Mouse (Mus musculus) heart, postnatal 0 days (tissue): Measurements from ENCODE around the gene P4hb. TPM values are rescaled to one million over a fixed set of nuclear protein-coding genes. Genes with fewer than 3 reads are reported as not detected.

Source experiments
- ATAC-seq: fragments of 200-750 bp; cut with Nextera tagmentation; 2 replicates; pipeline ENCODE4 v1.8.0; 2017; ENCODE audit warnings: low read depth, moderate number of reproducible peaks, moderate library complexity; ENCODE audit not compliant: insufficient read depth
- DNase-seq: peaks from one replicate; pipeline ENCODE4 v3.0.0-alpha.2; 2016; ENCODE audit warnings: low spot score
- H3K27ac ChIP-seq: fragments of 300-500 bp; sonication (generic); 2 replicates; pipeline ENCODE4 v1.5.1; 2014; ENCODE audit warnings: low read depth, mild to moderate bottlenecking
- H3K27me3 ChIP-seq: fragments of 300-500 bp; sonication (generic); 2 replicates; pipeline ENCODE4 v1.6.1; 2014; ENCODE audit warnings: low read length, mixed read lengths; ENCODE audit not compliant: control insufficient read depth, insufficient read depth
- H3K36me3 ChIP-seq: fragments of 300-500 bp; sonication (generic); replicated peaks from 2 replicates; pipeline ENCODE4 v1.6.1; 2014; ENCODE audit warnings: low read length, mixed read lengths; ENCODE audit not compliant: control insufficient read depth, insufficient read depth
- H3K4me1 ChIP-seq: fragments of 300-500 bp; sonication (generic); 2 replicates; pipeline ENCODE4 v1.6.1; 2014; ENCODE audit warnings: antibody characterized with exemption; ENCODE audit not compliant: control insufficient read depth, insufficient read depth
- H3K4me2 ChIP-seq: fragments of 300-500 bp; sonication (generic); 2 replicates; pipeline ENCODE4 v1.6.1; 2014; ENCODE audit warnings: low read depth, mild to moderate bottlenecking, low read length, moderate library complexity
- H3K4me3 ChIP-seq: fragments of 300-500 bp; sonication (generic); 2 replicates; pipeline ENCODE4 v1.5.1; 2014; ENCODE audit warnings: low read depth, low read length
- H3K9ac ChIP-seq: fragments of 300-500 bp; sonication (generic); replicated peaks from 2 replicates; pipeline ENCODE4 v1.6.1; 2014; ENCODE audit warnings: low read depth, low read length, mixed read lengths
- H3K9me3 ChIP-seq: fragments of 300-500 bp; sonication (generic); replicated peaks from 2 replicates; pipeline ENCODE4 v1.6.1; 2016; ENCODE audit warnings: low read length; ENCODE audit not compliant: control insufficient read depth
- CTCF ChIP-seq: IDR thresholded peaks from 2 replicates; pipeline ENCODE4 v1.5.1; 2016; ENCODE audit warnings: antibody characterized with exemption, control low read depth, low read depth
- EP300 ChIP-seq: IDR thresholded peaks from 2 replicates; pipeline ENCODE4 v1.6.1; 2016; ENCODE audit warnings: antibody characterized with exemption, low read depth
- WGBS: fragments of 180-500 bp; shearing (Covaris S2); extraction: QIAGEN DNeasy Blood & Tissue Kit; methylation state at CpG from one replicate; pipeline ENCODE4 v1.1.7; 2014; 5-methylcytosine and 5-hydroxymethylcytosine counted together
- polyA plus RNA-seq: library from polyadenylated mRNA; unstranded; fragments of >200 nt; fragmentation: Nextera tagmentation; extraction: Ambion mirVana; gene quantifications from 2 replicates; pipeline ENCODE4 v1.2.1, GENCODE M21; 2015
- total RNA-seq: library from RNA; depleted of rRNA; stranded (reverse); fragments of >200 nt; gene quantifications from 2 replicates; pipeline ENCODE4 v1.2.3, GENCODE M21; 2014; ENCODE audit warnings: low replicate concordance

P4hb gene
- total and polyA plus RNA-seq, 2 experiments from 2014 or later, result 232 to 261 TPM

- H3K9ac ChIP-seq, result no peak overlapping the region
- peaks cover 24% of the 10 kb centered on the region for H3K36me3 ChIP-seq
- WGBS, result 36% methylated on average over 10 of the region's 10 CpGs
- 0 out of 2 replicates have a peak, but pooled peaks cover 2% of the 10 kb centered on the region for H3K27me3 ChIP-seq
- TF ChIP-seq EP300 (no peak), CTCF (no peak)
- no peak overlapping the region for H3K4me2 ChIP-seq
- H3K4me3 ChIP-seq, result no peak overlapping the region
- peaks cover 26% of the 10 kb centered on the region for H3K4me1 ChIP-seq
- ATAC-seq (no peak), DNase-seq (no peak)
- H3K27ac ChIP-seq, result peak overlapping the region; percentile 69; the same call in 1 of the 2 replicates
- no peaks in the 10 kb centered on the region for H3K9me3 ChIP-seq
These were observed 33.6 kb downstream of the P4hb start for GRCm38 (mm10) chr11:120539285-120540014.

- DNase-seq (no peak), ATAC-seq (no peak)
- peaks cover 26% of the 10 kb centered on the region for H3K4me1 ChIP-seq
- H3K4me3 ChIP-seq, result no peak overlapping the region
- no peaks in the 10 kb centered on the region for H3K9me3 ChIP-seq
- H3K9ac ChIP-seq, result no peak overlapping the region
- peaks cover 19% of the 10 kb centered on the region for H3K36me3 ChIP-seq
- TF ChIP-seq CTCF (no peak), EP300 (no peak)
- H3K27me3 ChIP-seq, result 0 out of 2 replicates have a peak, but pooled peaks cover 4% of the 10 kb centered on the region
- no peak overlapping the region for H3K4me2 ChIP-seq
- H3K27ac ChIP-seq, result peak overlapping the region; percentile 69
- 38% methylated on average over 8 of the region's 8 CpGs for WGBS
These were observed 34.1 kb downstream of the P4hb start for GRCm38 (mm10) chr11:120538955-120539284.

- H3K27ac ChIP-seq, result peak overlapping the region; percentile 69
- H3K4me1 ChIP-seq, result peaks cover 26% of the 10 kb centered on the region
- TF ChIP-seq CTCF (no peak), EP300 (0 out of 2 replicates have a peak, but pooled peaks have one; percentile 47)
- no peaks in the 10 kb centered on the region for H3K9me3 ChIP-seq
- ATAC-seq (peak; percentile 71), DNase-seq (peak; percentile 68)
- WGBS, result 14% methylated on average over 3 of the region's 3 CpGs
- H3K9ac ChIP-seq, result no peak overlapping the region
- peaks cover 7% of the 10 kb centered on the region for H3K27me3 ChIP-seq
- peaks cover 14% of the 10 kb centered on the region for H3K36me3 ChIP-seq
- H3K4me3 ChIP-seq, result no peak overlapping the region
- H3K4me2 ChIP-seq, result no peak overlapping the region
These were observed 34.6 kb downstream of the P4hb start for GRCm38 (mm10) chr11:120538485-120538884.

GRCm38 (mm10) chr11:120535804-120536203, 37.2 kb downstream of the P4hb start:
- no peak for TF ChIP-seq EP300
- no peak for TF ChIP-seq CTCF
- 56% methylated on average over 3 of the region's 3 CpGs for WGBS
- no peak for ATAC-seq
- H3K4me3 ChIP-seq, result no peak overlapping the region
- H3K4me1 ChIP-seq, result peaks cover 25% of the 10 kb centered on the region
- H3K9me3 ChIP-seq, result no peaks in the 10 kb centered on the region
- peaks cover 34% of the 10 kb centered on the region for H3K27me3 ChIP-seq
- no peaks in the 10 kb centered on the region for H3K36me3 ChIP-seq
- H3K4me2 ChIP-seq, result no peak overlapping the region
- H3K27ac ChIP-seq, result no peak overlapping the region
- no peak for DNase-seq
- no peak overlapping the region for H3K9ac ChIP-seq

GRCm38 (mm10) chr11:120535145-120535544, 37.9 kb downstream of the P4hb start:
- DNase-seq (no peak), ATAC-seq (no peak)
- Histone ChIP-seq H3K27me3 (peaks cover 40% of the 10 kb centered on the region), H3K4me1 (peaks cover 28% of the 10 kb centered on the region), H3K4me2 (no peak overlapping the region), H3K36me3 (no peaks in the 10 kb centered on the region), H3K9ac (no peak overlapping the region), H3K9me3 (no peaks in the 10 kb centered on the region), H3K27ac (no peak overlapping the region), H3K4me3 (no peak overlapping the region)
- WGBS, result 41% methylated on average over 3 of the region's 3 CpGs
- TF ChIP-seq CTCF (no peak), EP300 (no peak)

GRCm38 (mm10) chr11:120534093-120534492, 39.0 kb downstream of the P4hb start:
- no peak overlapping the region for H3K4me3 ChIP-seq
- peaks cover 19% of the 10 kb centered on the region for H3K4me1 ChIP-seq
- DNase-seq (no peak), ATAC-seq (no peak)
- H3K9me3 ChIP-seq, result no peaks in the 10 kb centered on the region
- 82% methylated on average over 8 of the region's 8 CpGs for WGBS
- peaks cover 51% of the 10 kb centered on the region for H3K27me3 ChIP-seq
- no peaks in the 10 kb centered on the region for H3K36me3 ChIP-seq
- no peak for TF ChIP-seq EP300
- TF ChIP-seq CTCF, result no peak
- H3K4me2 ChIP-seq, result no peak overlapping the region
- no peak overlapping the region for H3K27ac ChIP-seq
- H3K9ac ChIP-seq, result no peak overlapping the region
